Mouse (Mus musculus): ENCODE data around the gene Gm6880. TPM values are rescaled to one million over a fixed set of nuclear protein-coding genes. Genes with fewer than 3 reads are reported as not detected.
"Not testable (repeated sequence)": the region's sequence is repeated elsewhere in the genome, so short reads cannot be mapped to it uniquely, and the experiment has no call there.

Gm6880 gene
- polyA plus RNA-seq (2014; fragmentation: Nextera tagmentation; extraction: Ambion mirVana): not detected in 2 replicates

DNA sequence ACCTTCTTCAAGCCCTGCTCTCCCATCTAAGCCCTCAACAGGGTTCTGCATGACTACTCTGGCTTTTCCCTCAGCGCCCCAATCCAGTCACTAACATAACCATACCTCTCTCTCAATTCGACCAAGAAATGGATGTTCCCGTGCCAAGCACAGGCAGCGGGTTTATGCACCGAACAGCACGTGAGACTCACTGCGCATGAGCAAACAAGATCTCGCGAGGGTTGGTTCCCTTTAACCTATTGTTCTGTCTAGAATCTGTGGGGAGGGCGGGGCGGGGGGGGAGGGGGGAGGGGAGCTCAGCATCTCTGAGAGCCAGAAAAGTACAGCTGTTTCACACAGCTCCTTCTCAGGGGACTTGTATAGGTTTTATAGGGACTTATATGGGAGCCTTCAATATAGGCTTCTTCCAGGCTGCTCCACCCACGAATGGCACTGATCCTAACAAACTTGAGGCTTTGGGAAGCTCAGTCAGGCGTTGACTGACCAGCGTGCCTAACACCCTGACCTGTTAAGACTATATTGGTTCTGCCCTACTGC, at the start of gene Gm6880:
Gene Gm6880, minus strand, starts transcription at position 51 of the 537 bp plus-strand sequence.
- not testable (repeated sequence) for H3K4me3 ChIP-seq (ENCODE audit: low read depth, low read length); H3K36me3 ChIP-seq (ENCODE audit: control insufficient read depth, insufficient read depth, low read length); H3K4me1 ChIP-seq (replicated peaks; ENCODE audit: control insufficient read depth, insufficient read depth, low read length); H3K9me3 ChIP-seq (ENCODE audit: control insufficient read depth, low read length); H3K4me2 ChIP-seq (replicated peaks; ENCODE audit: low read depth, low read length); DNase-seq (ENCODE audit: low spot score); ATAC-seq (ENCODE audit: low FRiP score); H3K27ac ChIP-seq (ENCODE audit: low read depth, low read length); H3K9ac ChIP-seq (ENCODE audit: low read depth, low read length); H3K27me3 ChIP-seq (ENCODE audit: control insufficient read depth, insufficient read depth, low read length)
- 81% methylated on average over 12 of the region's 14 CpGs for WGBS

DNA sequence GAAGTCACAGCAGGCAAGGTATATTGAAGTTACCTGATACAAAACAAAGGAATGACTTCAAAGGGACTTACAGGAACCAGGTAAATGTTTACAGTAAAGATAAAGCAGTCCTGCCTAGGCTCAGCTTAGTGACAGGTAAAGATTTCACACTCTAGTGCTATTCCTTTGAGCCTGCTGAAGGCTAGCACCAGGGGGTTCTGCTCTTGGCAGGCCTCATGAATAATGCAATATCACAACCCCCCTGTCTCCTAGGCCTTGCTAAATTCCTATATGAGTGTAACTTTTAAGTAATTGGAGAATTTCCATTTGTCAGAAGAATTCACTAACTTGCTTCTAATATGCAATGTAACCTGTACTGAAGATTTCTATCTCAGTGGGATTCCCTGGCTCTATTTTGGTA, 36.3 kb upstream of the Gm6880 start:
- not testable (repeated sequence) for DNase-seq (ENCODE audit: low spot score); ATAC-seq (ENCODE audit: low FRiP score); H3K4me3 ChIP-seq (ENCODE audit: low read depth, low read length); H3K36me3 ChIP-seq (ENCODE audit: control insufficient read depth, insufficient read depth, low read length); H3K4me1 ChIP-seq (replicated peaks; ENCODE audit: control insufficient read depth, insufficient read depth, low read length); H3K27ac ChIP-seq (ENCODE audit: low read depth, low read length); H3K9me3 ChIP-seq (ENCODE audit: control insufficient read depth, low read length); H3K27me3 ChIP-seq (ENCODE audit: control insufficient read depth, insufficient read depth, low read length); H3K9ac ChIP-seq (ENCODE audit: low read depth, low read length); H3K4me2 ChIP-seq (replicated peaks; ENCODE audit: low read depth, low read length)

DNA sequence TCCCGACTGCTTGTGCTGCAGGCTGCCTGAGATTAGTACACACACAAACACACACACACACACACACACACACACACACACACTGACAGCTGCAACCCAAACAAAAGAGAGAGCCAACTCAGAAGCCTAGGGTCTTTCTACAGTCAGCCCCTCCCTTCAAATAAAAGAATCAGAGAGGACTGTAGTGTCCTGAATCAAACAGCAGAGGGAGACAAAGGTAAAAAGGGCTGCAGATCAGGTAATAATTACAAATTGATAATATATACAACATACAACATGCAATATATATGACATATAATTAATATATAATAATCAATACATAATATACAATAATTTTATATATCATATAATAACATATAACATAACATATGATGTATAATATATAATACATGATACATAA, 15.9 kb upstream of the Gm6880 start:
- 67% methylated on average over 1 of the region's 1 CpGs for WGBS
- Histone ChIP-seq H3K27me3 (ENCODE audit: control insufficient read depth, insufficient read depth, low read length) (no peaks in the 10 kb centered on the region), H3K36me3 (ENCODE audit: control insufficient read depth, insufficient read depth, low read length) (no peaks in the 10 kb centered on the region), H3K9me3 (ENCODE audit: control insufficient read depth, low read length) (no peaks in the 10 kb centered on the region), H3K9ac (ENCODE audit: low read depth, low read length) (no peak overlapping the region), H3K4me1 (replicated peaks; ENCODE audit: control insufficient read depth, insufficient read depth, low read length) (no peaks in the 10 kb centered on the region), H3K27ac (ENCODE audit: low read depth, low read length) (no peak overlapping the region), H3K4me3 (ENCODE audit: low read depth, low read length) (no peak overlapping the region), H3K4me2 (replicated peaks; ENCODE audit: low read depth, low read length) (no peak overlapping the region)
- ATAC-seq (ENCODE audit: low FRiP score) (no peak), DNase-seq (ENCODE audit: low spot score) (peak; percentile 2)

DNA sequence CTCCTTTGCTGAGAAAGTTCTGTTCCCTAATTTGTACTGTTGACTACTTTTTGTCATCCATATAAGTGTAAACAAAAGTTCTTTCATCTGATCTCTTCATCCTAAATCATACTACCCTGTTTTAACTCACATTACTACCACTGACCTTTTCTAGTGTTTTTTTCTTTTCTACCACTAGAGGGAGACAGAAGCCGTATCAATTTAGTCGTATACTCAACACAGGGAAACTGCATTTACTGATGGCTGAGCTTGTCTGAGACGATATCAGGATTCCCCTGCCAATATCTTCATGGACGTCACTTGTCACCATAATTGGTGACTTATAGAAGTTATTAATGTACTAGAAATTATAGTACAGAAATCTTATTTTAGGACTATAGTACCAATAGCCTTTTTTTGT, 28.4 kb downstream of the Gm6880 start:
- no peak overlapping the region for H3K9ac ChIP-seq (ENCODE audit: low read depth, low read length)
- WGBS: 17% methylated on average over 4 of the region's 4 CpGs

DNA sequence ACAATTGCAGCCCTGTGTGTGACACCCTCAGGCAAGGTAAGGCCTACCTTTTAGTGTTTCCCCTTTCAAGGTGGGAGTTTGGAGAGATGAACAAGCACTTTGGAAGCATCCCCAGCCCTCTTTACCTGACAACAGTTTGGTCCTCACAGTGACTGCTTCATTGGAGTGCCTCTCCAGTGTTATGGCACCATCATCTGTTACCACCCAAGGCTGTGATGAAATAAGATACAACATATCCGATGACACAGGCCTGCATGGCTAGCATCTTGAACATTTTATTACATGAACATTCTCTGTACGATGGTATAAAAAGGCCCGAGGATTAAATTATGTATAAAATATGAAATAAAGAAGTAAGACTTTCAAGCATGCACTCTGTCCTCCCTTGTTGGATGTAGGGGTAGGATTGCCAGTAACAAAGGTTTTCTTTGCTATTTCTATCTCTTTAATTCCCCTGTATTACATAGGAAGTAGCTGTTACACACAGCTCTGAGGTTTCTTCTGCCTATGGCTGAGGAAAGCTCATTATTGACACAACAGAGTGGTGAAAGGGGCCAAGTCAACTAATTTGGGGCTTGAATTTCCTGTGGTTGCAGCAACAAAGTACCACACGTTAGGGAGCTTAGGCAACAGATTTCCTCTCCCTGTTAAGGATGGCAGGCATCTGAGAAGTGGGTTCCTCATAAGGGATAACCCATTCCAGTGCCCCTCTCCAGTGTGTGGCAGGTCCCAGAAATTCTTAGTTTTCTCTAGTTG, 29.9 kb downstream of the Gm6880 start:
- WGBS: 79% methylated on average over 4 of the region's 4 CpGs

More for the DNA sequence above, 28.4 kb downstream of the Gm6880 start:
- no peaks in the 10 kb centered on the region for H3K9me3 ChIP-seq (ENCODE audit: control insufficient read depth, low read length)
- no peaks in the 10 kb centered on the region for H3K4me1 ChIP-seq (replicated peaks; ENCODE audit: control insufficient read depth, insufficient read depth, low read length)
- no peak overlapping the region for H3K4me3 ChIP-seq (ENCODE audit: low read depth, low read length)
- ATAC-seq (ENCODE audit: low FRiP score) (no peak), DNase-seq (ENCODE audit: low spot score) (peak; percentile 24)
- H3K36me3 ChIP-seq (ENCODE audit: control insufficient read depth, insufficient read depth, low read length): no peaks in the 10 kb centered on the region
- no peak overlapping the region for H3K4me2 ChIP-seq (replicated peaks; ENCODE audit: low read depth, low read length)
- H3K27ac ChIP-seq (ENCODE audit: low read depth, low read length): no peak overlapping the region
- H3K27me3 ChIP-seq (ENCODE audit: control insufficient read depth, insufficient read depth, low read length): no peaks in the 10 kb centered on the region

More for the DNA sequence above, 29.9 kb downstream of the Gm6880 start:
- Histone ChIP-seq H3K36me3 (ENCODE audit: control insufficient read depth, insufficient read depth, low read length) (no peaks in the 10 kb centered on the region), H3K4me3 (ENCODE audit: low read depth, low read length) (no peak overlapping the region), H3K4me2 (replicated peaks; ENCODE audit: low read depth, low read length) (no peak overlapping the region), H3K4me1 (replicated peaks; ENCODE audit: control insufficient read depth, insufficient read depth, low read length) (no peaks in the 10 kb centered on the region), H3K9me3 (ENCODE audit: control insufficient read depth, low read length) (no peaks in the 10 kb centered on the region), H3K27ac (ENCODE audit: low read depth, low read length) (no peak overlapping the region), H3K27me3 (ENCODE audit: control insufficient read depth, insufficient read depth, low read length) (no peaks in the 10 kb centered on the region), H3K9ac (ENCODE audit: low read depth, low read length) (no peak overlapping the region)
- ATAC-seq (ENCODE audit: low FRiP score) (no peak), DNase-seq (ENCODE audit: low spot score) (no peak)

Other genes starting within 250 kb of the Gm6880 start
- gene Flna, start 231.6 kb downstream of the Gm6880 start, polyA plus RNA-seq (2014; fragmentation: Nextera tagmentation; extraction: Ambion mirVana): 181 and 196 TPM in 2 replicates
- gene Emd, start 226.7 kb downstream of the Gm6880 start, polyA plus RNA-seq (2014; fragmentation: Nextera tagmentation; extraction: Ambion mirVana): 22.6 and 27.4 TPM in 2 replicates
- gene Rpl10, start 210.6 kb downstream of the Gm6880 start, polyA plus RNA-seq (2014; fragmentation: Nextera tagmentation; extraction: Ambion mirVana): 724 and 770 TPM in 2 replicates
- gene Taz, start 199.5 kb downstream of the Gm6880 start, polyA plus RNA-seq (2014; fragmentation: Nextera tagmentation; extraction: Ambion mirVana): 57.0 and 58.3 TPM in 2 replicates
- 4.5 TPM in 2 replicates for gene Dnase1l1, start 199.1 kb downstream of the Gm6880 start, polyA plus RNA-seq (2014; fragmentation: Nextera tagmentation; extraction: Ambion mirVana)
- 91.7 and 121 TPM in 2 replicates for gene Atp6ap1, start 184.3 kb downstream of the Gm6880 start, polyA plus RNA-seq (2014; fragmentation: Nextera tagmentation; extraction: Ambion mirVana)
- gene Gdi1, start 176.4 kb downstream of the Gm6880 start, polyA plus RNA-seq (2014; fragmentation: Nextera tagmentation; extraction: Ambion mirVana): 490 and 535 TPM in 2 replicates
- 60.6 and 67.3 TPM in 2 replicates for gene Fam50a, start 168.4 kb downstream of the Gm6880 start, polyA plus RNA-seq (2014; fragmentation: Nextera tagmentation; extraction: Ambion mirVana)
- 19.2 and 22.3 TPM in 2 replicates for gene Plxna3, start 152.3 kb downstream of the Gm6880 start, polyA plus RNA-seq (2014; fragmentation: Nextera tagmentation; extraction: Ambion mirVana)
- 103 and 105 TPM in 2 replicates for gene Lage3, start 127.8 kb downstream of the Gm6880 start, polyA plus RNA-seq (2014; fragmentation: Nextera tagmentation; extraction: Ambion mirVana)
- 68.6 and 69.9 TPM in 2 replicates for gene Ubl4a, start 108.2 kb downstream of the Gm6880 start, polyA plus RNA-seq (2014; fragmentation: Nextera tagmentation; extraction: Ambion mirVana)
- gene Slc10a3, start 108.0 kb downstream of the Gm6880 start, polyA plus RNA-seq (2014; fragmentation: Nextera tagmentation; extraction: Ambion mirVana): 7.4 and 7.7 TPM in 2 replicates
- 26.9 and 29.0 TPM in 2 replicates for gene Fam3a, start 88.1 kb downstream of the Gm6880 start, polyA plus RNA-seq (2014; fragmentation: Nextera tagmentation; extraction: Ambion mirVana)
- gene Ikbkg, start 88.1 kb downstream of the Gm6880 start, polyA plus RNA-seq (2014; fragmentation: Nextera tagmentation; extraction: Ambion mirVana): 21.7 and 25.4 TPM in 2 replicates
- 54.9 and 56.5 TPM in 2 replicates for gene G6pdx, start 52.2 kb downstream of the Gm6880 start, polyA plus RNA-seq (2014; fragmentation: Nextera tagmentation; extraction: Ambion mirVana)
- gene Olfr1326-ps1, start 93.5 kb upstream of the Gm6880 start, polyA plus RNA-seq (2014; fragmentation: Nextera tagmentation; extraction: Ambion mirVana): not detected in 2 replicates
- not detected in 2 replicates for gene Olfr1325, start 111.3 kb upstream of the Gm6880 start, polyA plus RNA-seq (2014; fragmentation: Nextera tagmentation; extraction: Ambion mirVana)
- gene Gm5640, start 164.2 kb upstream of the Gm6880 start, polyA plus RNA-seq (2014; fragmentation: Nextera tagmentation; extraction: Ambion mirVana): not detected in 2 replicates

Data from hindbrain, embryonic 11.5 days (tissue).